Mouse (Mus musculus): ENCODE data around the gene Dnajc15.
"Not testable (repeated sequence)": the region's sequence is repeated elsewhere in the genome, so short reads cannot be mapped to it uniquely, and the experiment has no call there.

Gene Dnajc15

GRCm38 (mm10) chr14:77874304-77875241 lies at the start of gene Dnajc15:
Gene Dnajc15, minus strand, starts transcription at chr14:77875125.
- DNase-seq: peak; percentile 87

DNA sequence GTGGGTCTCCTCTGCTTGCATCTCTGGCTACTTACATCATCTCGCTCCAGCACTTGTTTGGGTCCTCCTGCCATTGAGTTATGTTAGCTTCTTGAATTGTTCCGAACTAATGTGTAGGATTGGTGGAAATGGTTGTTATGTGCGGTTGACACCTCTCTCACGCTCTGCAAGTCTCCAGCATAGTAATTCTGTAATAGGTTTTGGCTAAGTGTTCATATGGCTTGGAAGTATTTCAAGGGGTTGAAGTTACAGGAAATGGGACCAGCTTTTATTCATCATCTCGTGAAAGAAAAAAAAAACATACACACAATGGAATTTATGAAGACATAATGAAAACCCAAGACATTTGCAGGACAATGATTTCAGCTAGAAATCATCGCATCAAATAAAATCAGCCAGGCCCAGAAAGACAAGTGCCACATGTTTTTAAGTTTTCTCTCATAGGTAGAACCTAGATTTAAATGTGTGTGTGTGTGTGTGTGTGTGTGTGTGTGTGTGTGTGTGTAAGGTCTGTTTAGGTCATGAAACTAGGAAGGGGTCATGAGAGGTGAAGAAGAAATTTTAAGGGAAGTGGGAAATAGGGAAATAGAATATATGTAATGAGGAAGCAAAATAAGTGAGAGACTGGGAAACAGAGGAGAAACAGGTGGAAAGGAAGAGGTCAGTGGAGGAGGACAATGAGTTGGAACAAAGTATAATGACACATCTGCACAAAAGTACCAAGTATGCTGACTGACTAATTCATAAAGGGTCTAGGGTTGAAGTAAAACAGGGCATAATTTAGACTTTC lies 48.3 kb upstream of the Dnajc15 start:
- no peak for DNase-seq

DNA sequence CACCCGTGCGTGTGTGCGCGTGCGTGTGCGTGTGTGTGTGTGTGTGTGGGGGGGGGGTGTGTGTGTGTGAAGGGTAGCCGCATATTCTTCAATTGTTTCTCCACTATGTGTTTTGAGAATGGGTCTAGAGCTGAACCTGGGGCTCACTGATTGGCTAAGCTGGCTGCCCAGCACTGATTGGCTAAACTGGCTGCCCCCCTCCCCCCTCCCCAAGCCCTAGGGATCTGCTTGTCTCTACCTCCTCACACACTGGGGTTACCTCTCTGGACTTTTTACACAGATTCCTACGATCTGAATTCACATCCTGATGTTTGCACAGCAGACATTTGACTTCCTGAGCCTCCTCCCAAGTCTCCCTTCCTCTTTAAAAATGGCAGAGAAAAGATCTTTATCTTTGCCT lies 46.7 kb upstream of the Dnajc15 start:
- DNase-seq: no peak

DNA sequence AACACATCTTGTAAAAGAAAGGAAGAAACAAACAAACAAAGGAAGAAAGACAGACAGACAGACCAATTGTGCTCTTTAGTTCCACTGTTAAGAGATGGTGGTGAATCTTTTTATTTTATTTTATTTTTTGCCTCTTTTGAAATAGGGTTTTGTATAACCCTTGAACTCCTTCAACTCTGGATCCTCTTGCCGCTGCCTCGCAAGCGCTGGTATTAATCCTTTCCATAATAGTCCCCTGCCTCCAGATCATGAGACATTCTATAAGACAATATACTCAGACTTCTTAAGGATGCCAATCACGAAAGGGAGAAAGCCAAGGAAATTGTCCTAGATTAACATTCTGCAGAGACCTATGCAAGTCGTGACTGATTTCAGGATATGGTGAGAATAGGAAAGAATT lies 40.9 kb upstream of the Dnajc15 start:
- DNase-seq: no peak

GRCm38 (mm10) chr14:77906586-77906985 lies 31.7 kb upstream of the Dnajc15 start:
- DNase-seq: no peak

DNA sequence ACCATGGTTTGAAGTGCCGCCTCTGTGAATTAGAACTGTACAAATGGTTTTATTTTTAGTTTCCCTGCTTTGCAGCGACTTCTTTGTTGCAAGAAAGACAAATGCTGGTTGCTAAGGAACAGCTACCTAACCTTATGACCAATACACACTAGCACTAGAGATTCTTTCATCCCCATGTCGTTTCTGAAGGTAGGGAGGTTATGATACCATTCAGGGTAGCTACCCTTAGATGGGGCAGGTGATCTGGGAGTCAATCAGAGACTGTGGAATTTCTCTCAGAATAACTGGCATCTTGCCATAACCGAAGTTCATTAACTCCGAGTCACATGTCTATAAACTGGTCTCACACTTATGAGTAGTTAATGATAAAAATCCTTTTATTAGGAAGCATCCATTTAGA lies 30.5 kb upstream of the Dnajc15 start:
- no peak for DNase-seq

GRCm38 (mm10) chr14:77904171-77904762 lies 29.3 kb upstream of the Dnajc15 start, which contains the start of gene Epsti1:
Gene Epsti1, plus strand, starts transcription at chr14:77904239.
- no peak for DNase-seq

GRCm38 (mm10) chr14:77902541-77902940 lies 27.6 kb upstream of the Dnajc15 start:
- no peak for DNase-seq

DNA sequence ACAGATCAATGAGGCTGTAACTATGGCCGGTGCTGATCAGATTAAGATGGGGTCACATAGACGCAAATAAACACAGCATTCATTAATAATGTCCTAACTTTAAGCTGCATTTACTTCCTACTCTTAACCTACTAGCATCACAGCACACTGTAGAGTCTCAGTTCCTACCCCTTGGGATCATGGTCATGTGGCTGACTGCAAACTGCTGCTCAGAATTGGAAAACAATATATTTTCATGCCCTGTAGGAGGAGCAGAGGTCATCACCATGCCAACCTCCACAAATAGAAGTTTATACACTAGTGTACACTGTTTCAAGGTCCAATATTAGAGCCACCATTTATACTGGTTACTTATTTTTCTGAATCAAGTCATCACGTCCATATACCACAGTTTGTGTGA lies 21.0 kb upstream of the Dnajc15 start:
- DNase-seq: no peak

GRCm38 (mm10) chr14:77889911-77890310 lies 15.0 kb upstream of the Dnajc15 start:
- DNase-seq: no peak

- no peak for DNase-seq
Measured at GRCm38 (mm10) chr14:77886941-77887340, 12.0 kb upstream of the Dnajc15 start.

DNA sequence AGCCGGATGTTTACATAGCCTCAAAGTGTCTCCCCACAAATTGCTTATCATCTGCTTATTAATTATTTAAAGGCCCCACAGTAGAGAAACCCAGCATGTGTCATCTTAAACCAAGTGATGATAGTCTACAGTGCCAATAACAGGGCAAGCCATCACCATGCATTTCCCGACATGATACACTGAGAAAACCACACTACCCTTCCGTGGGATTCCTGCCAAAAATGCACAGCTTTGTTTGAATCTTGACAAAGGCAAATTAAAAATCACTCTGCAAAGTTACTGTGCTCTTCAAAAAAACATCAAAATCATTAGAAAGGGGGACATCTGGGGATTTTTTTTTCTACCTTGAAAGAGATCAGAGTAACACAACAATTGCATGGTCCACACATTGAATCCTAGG lies 11.5 kb upstream of the Dnajc15 start:
- no peak for DNase-seq

DNA sequence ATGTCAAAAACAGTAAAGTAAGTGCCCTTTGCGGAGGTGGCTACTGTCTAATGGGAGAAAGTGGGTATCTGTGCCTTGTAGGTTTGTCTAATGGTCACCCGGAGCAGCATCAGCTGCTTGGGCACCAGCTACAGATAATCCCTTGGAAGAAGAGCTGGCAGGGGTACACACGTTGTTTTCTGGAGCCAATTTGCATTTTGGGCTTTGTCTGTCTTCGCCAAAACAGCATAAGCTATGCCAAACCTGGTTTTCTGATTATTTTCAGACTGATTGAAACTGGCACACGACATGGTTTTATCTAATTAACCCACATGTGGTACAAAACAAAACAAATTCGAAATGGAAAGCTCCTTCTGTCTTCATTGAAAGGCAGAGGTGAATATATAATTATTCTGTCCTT lies 7.7 kb upstream of the Dnajc15 start:
- no peak for DNase-seq

DNA sequence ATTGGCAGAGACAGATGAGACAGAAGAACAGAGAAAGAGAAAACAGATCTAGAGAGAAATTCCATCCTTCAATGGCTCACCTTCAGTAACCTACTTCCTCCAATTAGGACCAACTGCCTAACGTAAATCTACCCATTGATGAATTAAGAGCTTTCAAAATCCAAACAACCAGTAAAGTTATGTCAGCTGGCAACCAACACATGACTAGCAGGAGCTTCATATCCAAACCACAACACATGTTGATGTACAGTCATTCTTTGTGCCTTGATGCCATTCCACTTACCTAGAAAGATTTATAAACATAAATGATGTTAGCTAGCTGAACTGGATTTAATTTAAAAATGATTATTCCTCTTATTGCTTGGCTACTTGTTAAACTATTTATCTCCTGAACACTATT lies 7.1 kb upstream of the Dnajc15 start:
- no peak for DNase-seq

GRCm38 (mm10) chr14:77877876-77878275 lies 3.0 kb upstream of the Dnajc15 start:
- not testable (repeated sequence) for DNase-seq

DNA sequence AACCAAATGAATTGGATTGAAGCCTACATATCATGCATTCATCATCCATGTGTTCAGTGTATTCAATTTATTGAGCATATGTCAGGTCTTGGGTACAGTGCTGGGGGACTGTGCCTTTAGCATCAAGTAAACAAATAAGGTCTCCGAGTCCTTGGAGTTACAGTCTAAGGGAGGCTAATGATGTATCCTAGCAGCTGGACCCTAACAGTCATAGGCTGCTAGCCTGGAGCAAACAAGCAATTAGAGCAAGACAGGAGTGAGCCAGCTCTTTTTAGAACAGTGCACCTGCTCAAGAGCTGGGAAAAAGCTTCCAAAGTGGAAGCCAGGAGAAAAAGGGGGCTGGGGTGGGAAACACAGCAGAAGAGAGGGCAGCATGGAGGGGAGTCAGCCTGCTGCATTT lies 1.3 kb upstream of the Dnajc15 start:
- no peak for DNase-seq

DNA sequence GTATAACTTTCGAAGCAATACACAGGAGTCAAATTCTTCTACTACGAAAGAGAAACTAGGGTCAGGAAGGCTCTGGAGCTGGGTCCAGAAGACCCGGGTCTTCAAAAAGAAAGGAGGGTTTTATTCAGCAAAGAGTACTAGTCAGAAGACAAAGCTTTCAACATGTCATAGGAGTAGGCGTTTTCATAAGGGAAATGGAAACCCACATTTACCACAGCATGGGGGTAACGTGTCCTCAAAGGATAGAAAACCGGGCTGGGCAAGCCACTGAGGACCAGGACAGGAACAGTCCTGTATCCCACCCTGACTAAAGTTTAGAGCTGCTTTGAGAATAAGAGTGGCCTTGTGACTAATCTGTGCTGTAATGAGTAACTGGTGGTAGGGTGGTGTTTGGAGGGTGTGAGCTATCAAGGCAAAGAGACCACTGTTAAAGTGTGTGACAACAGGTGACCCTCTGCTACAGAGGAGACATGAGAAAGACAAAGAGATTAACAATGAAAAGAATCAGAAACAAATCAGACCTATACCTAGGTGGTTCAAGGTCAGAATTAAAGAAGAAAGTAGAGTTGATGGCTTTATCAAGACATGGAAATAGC lies 3.4 kb downstream of the Dnajc15 start:
- DNase-seq: no peak

DNA sequence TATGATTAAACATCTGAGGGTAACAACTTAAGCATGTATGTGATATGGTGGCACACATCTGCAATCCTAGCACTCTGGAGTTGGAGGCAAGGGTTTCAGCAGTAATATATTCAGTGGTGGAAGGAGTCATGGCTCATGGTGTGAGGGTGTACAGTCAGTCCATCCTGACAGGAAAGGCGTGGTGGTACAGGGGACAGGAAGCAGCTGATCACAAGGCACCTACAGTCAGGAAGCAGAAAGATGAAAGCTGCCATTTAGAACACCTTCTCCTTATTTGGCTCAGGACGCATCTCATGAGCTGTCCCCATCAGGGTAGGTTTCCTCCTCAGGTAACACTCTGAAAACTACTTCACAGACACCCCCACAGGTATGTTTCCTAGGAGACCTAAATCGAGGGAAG lies 4.0 kb downstream of the Dnajc15 start:
- DNase-seq: no peak

GRCm38 (mm10) chr14:77867601-77868000 lies 7.3 kb downstream of the Dnajc15 start:
- no peak for DNase-seq

GRCm38 (mm10) chr14:77864510-77864909 lies 10.4 kb downstream of the Dnajc15 start:
- no peak for DNase-seq

DNA sequence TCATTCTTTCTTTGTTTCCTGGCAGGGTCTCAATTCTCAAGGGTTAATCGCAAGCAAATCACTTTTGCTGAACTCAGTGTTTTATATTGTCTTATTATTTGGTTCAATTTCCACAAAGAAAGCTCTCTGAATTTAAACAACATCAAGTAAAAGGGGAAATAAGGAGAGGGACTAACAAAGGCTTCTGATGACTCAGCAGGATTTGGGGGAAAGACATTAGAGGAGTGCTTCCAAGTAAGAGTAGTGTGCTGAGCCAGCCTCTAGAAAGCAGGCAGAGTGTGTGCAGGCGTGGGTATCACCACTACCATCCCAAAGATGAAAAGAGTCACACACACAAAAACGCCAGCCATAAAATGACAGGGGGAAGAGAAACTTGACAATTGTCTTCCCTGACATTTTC lies 10.9 kb downstream of the Dnajc15 start:
- no peak for DNase-seq

GRCm38 (mm10) chr14:77860841-77861560 lies 13.9 kb downstream of the Dnajc15 start:
- no peak for DNase-seq

Data from right cerebral cortex, postnatal 14 days (tissue).